Mouse (Mus musculus) left cerebral cortex, postnatal 4 days (tissue): ENCODE measurements around the gene Tex38. TPM values are rescaled to one million over a fixed set of nuclear protein-coding genes. Genes with fewer than 3 reads are reported as not detected.

Experiments used
- total RNA-seq, 2 experiments: library from RNA; stranded (reverse); gene quantifications; 2 replicates each; pipeline ENCODE4 v1.2.3; 2021

Tex38 gene
- total RNA-seq, 2 experiments from 2014 or later = 0.66 TPM; not detected in 1

Other genes starting within 250 kb of the Tex38 start
- not detected for gene Cyp4a31, start 217.4 kb downstream of the Tex38 start, total RNA-seq
- not detected for gene Cyp4a32, start 180.0 kb downstream of the Tex38 start, total RNA-seq
- 1 to 10 TPM; 3.7 to 4.3 TPM for gene Cyp4b1, start 133.3 kb downstream of the Tex38 start, total RNA-seq
- 10 to 100 TPM; 20.7 to 22.7 TPM for gene Efcab14, start 43.3 kb downstream of the Tex38 start, total RNA-seq
- gene Atpaf1, start 3.8 kb upstream of the Tex38 start, total RNA-seq = 10 to 100 TPM; 23.4 to 26.3 TPM
- 1 to 10 TPM; 3.9 TPM for gene Mob3c, start 47.1 kb upstream of the Tex38 start, total RNA-seq
- gene Mknk1, start 58.2 kb upstream of the Tex38 start, total RNA-seq = 10 to 100 TPM; 28.8 to 29.8 TPM
- gene Kncn, start 103.4 kb upstream of the Tex38 start, total RNA-seq = under 1 TPM in 1 of 2 experiments, not detected in 1; 0.32 TPM
- under 1 TPM; 0.24 to 0.36 TPM for gene 6430628N08Rik, start 109.6 kb upstream of the Tex38 start, total RNA-seq
- under 1 TPM; 0.10 to 0.38 TPM for gene Dmbx1, start 158.9 kb upstream of the Tex38 start, total RNA-seq
- 10 to 100 TPM; 45.8 to 53.7 TPM for gene Faah, start 236.9 kb upstream of the Tex38 start, total RNA-seq